Mouse (Mus musculus): ENCODE measurements around the gene Map2k4.

DNA sequence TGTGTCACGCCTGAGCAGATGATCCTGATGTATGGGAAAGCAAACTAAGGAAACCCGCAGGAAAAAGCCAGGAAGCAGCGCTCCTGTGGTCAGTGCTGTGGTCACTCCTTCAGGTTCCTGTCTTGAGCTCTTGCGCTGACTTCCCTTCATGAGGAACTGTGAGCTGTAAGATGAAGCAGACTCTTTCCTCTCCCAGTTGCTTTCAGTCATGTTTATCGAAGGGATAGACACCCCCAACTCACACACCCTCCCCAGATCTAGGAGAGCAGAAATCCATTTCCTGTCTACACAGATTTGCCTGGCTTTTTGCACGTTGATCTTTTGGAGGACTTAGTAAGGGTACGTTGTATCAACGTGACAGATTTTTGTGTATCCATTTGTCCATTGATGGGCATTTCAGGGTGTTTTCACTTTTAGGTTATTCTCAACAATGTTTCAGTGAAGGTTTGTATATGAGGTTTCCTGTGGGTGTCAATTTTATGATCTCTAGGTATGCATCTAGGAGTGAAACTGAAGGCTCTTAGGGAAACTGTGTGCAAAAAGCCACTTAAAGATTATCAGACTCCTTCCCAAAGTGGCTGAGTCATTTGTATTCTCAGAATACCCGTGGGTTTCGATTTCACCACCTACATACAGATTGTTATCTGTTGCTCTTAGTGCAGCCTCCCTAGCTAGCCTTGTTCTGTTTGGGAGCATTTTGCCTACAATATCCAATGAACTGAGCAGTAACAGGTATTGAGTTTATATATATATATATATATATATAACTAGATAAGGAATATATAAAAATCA, 6.5 kb upstream of the Map2k4 start:
- no peak for TF ChIP-seq CTCF (conservative IDR thresholded peaks at IDR 0.05; ENCODE audit: insufficient read depth, insufficient read length, low read depth, low read length)
- no peak for TF ChIP-seq POLR2A (IDR thresholded peaks at IDR 0.05; ENCODE audit: low read depth, low read length)

Data from kidney, adult 2 months (tissue).